Mouse (Mus musculus): ENCODE measurements around the gene Pcsk7.

- TF ChIP-seq CTCF (IDR thresholded peaks at IDR 0.05; ENCODE audit: borderline replicate concordance, control insufficient read depth, extremely low read depth, insufficient read depth, low read length, poor library complexity) (no peak), POLR2A (IDR thresholded peaks at IDR 0.05; ENCODE audit: control insufficient read depth, extremely low read depth, insufficient read depth, low read length, poor library complexity) (no peak)
These were observed 53.4 kb downstream of the Pcsk7 start for GRCm38 (mm10) chr9:45959661-45960060.

All from thymus, adult 2 months (tissue).